Mouse (Mus musculus) thymus, adult 2 months (tissue): ENCODE measurements around the gene Lxn. TPM values are rescaled to one million over a fixed set of nuclear protein-coding genes. Genes with fewer than 3 reads are reported as not detected.

ENCODE experiments used
- DNase-seq: peaks from one replicate; pipeline ENCODE4 v3.0.0; 2021
- H3K27ac ChIP-seq: fragments of 200-500 bp; 2 replicates; pipeline ENCODE4 v1.5.1; 2012; ENCODE audit warnings: low read length, control low read depth; ENCODE audit not compliant: control insufficient read depth, insufficient read depth
- H3K27me3 ChIP-seq: fragments of 200-500 bp; 2 replicates; pipeline ENCODE4 v1.6.1; 2012; ENCODE audit warnings: mild to moderate bottlenecking, low read length, moderate library complexity, mixed read lengths; ENCODE audit not compliant: control insufficient read depth, insufficient read depth
- H3K36me3 ChIP-seq: fragments of 200-500 bp; 2 replicates; pipeline ENCODE4 v1.6.1; 2012; ENCODE audit warnings: mild to moderate bottlenecking, low read length, moderate library complexity; ENCODE audit not compliant: control insufficient read depth, insufficient read depth
- H3K4me1 ChIP-seq: fragments of 200-500 bp; replicated peaks from 2 replicates; pipeline ENCODE4 v1.6.1; 2012; ENCODE audit warnings: low read length; ENCODE audit not compliant: control insufficient read depth, insufficient read depth
- H3K4me3 ChIP-seq: fragments of 200-500 bp; 2 replicates; pipeline ENCODE4 v1.5.1; 2012; ENCODE audit warnings: mild to moderate bottlenecking, low read length, control low read depth, moderate library complexity; ENCODE audit not compliant: control insufficient read depth, insufficient read depth
- CTCF ChIP-seq: fragments of 200-500 bp; IDR thresholded peaks from 2 replicates; pipeline ENCODE4 v1.5.1; 2012; ENCODE audit warnings: mild to moderate bottlenecking, control low read depth, low read length, moderate library complexity, borderline replicate concordance; ENCODE audit not compliant: control insufficient read depth, poor library complexity, insufficient read depth; ENCODE audit errors: extremely low read depth
- POLR2A ChIP-seq: fragments of 200-500 bp; IDR thresholded peaks from 2 replicates; pipeline ENCODE4 v1.6.1; 2012; ENCODE audit warnings: mild to moderate bottlenecking, low read length, control low read depth, moderate library complexity; ENCODE audit not compliant: control insufficient read depth, poor library complexity, insufficient read depth; ENCODE audit errors: extremely low read depth
- WGBS: fragments of 180-500 bp; shearing (Covaris S2); methylation state at CpG from one replicate; pipeline ENCODE4 v1.1.7; 2018; 5-methylcytosine and 5-hydroxymethylcytosine counted together
- polyA plus RNA-seq: library from polyadenylated mRNA; depleted of rRNA; stranded (reverse); fragments of >200 nt; gene quantifications from 2 replicates; pipeline ENCODE4 v1.2.3, GENCODE M21; 2012; rRNA removed

Gene Lxn
- polyA plus RNA-seq, 1 experiment, result 45.3 TPM

DNA sequence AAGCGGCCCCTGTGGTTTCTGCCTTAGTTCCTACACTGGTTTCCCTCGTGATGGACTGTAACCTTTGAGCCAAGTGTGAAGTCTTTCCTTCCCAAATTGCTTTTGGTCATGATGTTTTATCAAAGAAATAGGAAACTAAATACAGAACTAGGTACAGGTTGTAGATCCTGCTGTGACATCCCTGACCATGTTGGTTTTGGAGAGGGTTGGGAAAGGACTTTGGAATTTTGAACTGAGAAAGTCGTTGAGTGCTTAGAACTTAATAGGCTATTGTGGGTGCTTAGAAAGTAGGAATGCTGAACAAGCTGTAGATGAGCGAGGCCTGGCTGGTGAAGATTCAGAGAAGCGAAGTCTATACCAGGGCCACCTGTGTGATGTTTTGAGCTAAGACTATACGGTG, 29.7 kb downstream of the Lxn start:
- Histone ChIP-seq H3K36me3 (peaks cover 25% of the 10 kb centered on the region), H3K4me3 (no peak overlapping the region), H3K27ac (no peak overlapping the region), H3K4me1 (peaks cover 8% of the 10 kb centered on the region), H3K27me3 (no peaks in the 10 kb centered on the region)
- no peak for DNase-seq
- TF ChIP-seq POLR2A, result no peak
- TF ChIP-seq CTCF, result no peak
- WGBS, result 95% methylated on average over 6 of the region's 6 CpGs

DNA sequence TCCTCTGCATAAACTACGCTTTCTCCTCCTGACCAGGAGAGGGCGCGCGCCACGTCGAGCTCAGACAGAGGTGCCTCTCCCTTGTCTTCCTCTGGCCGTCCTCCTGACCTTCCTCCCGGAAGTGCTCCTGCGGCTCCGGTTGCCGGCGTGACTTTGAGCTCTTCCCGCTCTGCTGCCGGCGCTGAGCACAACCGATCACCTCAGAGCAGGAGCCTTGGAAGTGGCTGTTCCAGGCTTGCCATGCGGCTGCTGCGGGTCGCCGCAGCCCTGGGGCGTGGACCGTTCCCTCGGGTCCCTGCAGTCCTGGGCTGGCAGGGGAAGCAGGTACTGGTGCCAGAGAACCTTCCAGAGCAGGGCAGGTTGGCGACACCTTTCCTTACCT, 33.7 kb downstream of the Lxn start, which contains the start of gene Gfm1:
Gene Gfm1, plus strand, starts transcription at position 98 of the 382 bp plus-strand sequence.
- no peak within 1 kb of the TSS for H3K27ac ChIP-seq
- peaks cover 8% of the 10 kb centered on the region for H3K4me1 ChIP-seq
- H3K4me3 ChIP-seq, result peak within 1 kb of the TSS; percentile 69
- peak; percentile 86 for DNase-seq
- under 1% methylated on average over 24 of the region's 24 CpGs for WGBS
- TF ChIP-seq CTCF (peak; percentile 88), POLR2A (0 out of 2 replicates have a peak, but pooled peaks have one; percentile 34)
- H3K27me3 ChIP-seq, result no peaks in the 10 kb centered on the region
- peaks cover 15% of the 10 kb centered on the region; the same call in 1 of the 2 replicates for H3K36me3 ChIP-seq

DNA sequence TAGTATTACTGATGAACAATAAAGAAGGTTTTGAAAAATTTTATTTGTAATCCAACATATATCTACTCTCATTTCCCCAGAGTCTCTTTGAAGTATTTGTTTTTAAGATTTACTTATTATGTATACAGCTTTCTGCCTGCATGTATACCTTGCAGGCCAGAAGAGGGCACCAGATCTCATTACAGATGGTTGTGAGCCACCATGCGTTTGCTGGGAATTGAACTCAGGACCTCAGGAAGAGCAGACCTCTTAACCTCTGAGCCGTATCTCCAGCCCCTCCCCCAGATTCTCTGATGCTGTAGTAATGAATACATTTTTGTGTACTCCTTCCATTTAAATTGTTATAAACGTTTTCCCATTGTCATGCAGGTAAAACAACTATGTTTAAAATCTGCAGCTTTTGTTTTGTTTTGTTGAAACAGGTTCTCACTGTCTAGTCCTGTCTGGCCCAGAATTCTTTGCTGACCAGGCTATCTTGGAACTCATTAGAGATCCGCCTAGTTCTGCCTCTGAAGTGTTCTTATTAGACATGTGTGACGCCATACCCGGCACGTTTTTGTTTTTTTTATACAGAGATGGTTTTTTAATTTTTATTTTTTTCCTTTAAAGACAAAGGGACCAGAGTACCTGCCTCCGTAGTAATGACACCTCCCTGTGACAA, 34.3 kb downstream of the Lxn start:
- no peak for TF ChIP-seq CTCF
- no peak for TF ChIP-seq POLR2A
- 39% methylated on average over 8 of the region's 8 CpGs for WGBS
- DNase-seq, result no peak
- Histone ChIP-seq H3K27me3 (no peaks in the 10 kb centered on the region), H3K4me1 (peaks cover 8% of the 10 kb centered on the region), H3K4me3 (peak overlapping the region; percentile 69; the same call in 1 of the 2 replicates), H3K36me3 (peaks cover 15% of the 10 kb centered on the region; the same call in 1 of the 2 replicates), H3K27ac (no peak overlapping the region)

Other genes starting within 250 kb of the Lxn start
- 0.31 and 2.2 TPM in 2 replicates for gene Mlf1, start 89.8 kb downstream of the Lxn start, polyA plus RNA-seq
- not detected in 2 replicates for gene Gm17402, start 88.8 kb downstream of the Lxn start, polyA plus RNA-seq
- gene Gfm1, start 33.8 kb downstream of the Lxn start, polyA plus RNA-seq, result 14.9 and 17.8 TPM in 2 replicates
- gene Rarres1, start 51.6 kb upstream of the Lxn start, polyA plus RNA-seq, result 2.8 and 3.0 TPM in 2 replicates
- gene Mfsd1, start 118.8 kb upstream of the Lxn start, polyA plus RNA-seq, result 33.2 and 35.3 TPM in 2 replicates